Mouse (Mus musculus) hindbrain, embryonic 12.5 days (tissue): ENCODE data around the gene Map3k20. TPM values are rescaled to one million over a fixed set of nuclear protein-coding genes. Genes with fewer than 3 reads are reported as not detected.

Experiments used
- ATAC-seq: fragments of 200-750 bp; cut with Nextera tagmentation; 2 replicates; pipeline ENCODE4 v1.8.0; 2017; ENCODE audit warnings: moderate TSS enrichment; ENCODE audit not compliant: low FRiP score
- H3K27ac ChIP-seq: fragments of 300-500 bp; sonication (generic); 2 replicates; pipeline ENCODE4 v1.5.1; 2016; ENCODE audit warnings: mild to moderate bottlenecking
- H3K27me3 ChIP-seq: fragments of 300-500 bp; sonication (generic); 2 replicates; pipeline ENCODE4 v1.6.1; 2016; ENCODE audit warnings: mild to moderate bottlenecking
- H3K36me3 ChIP-seq: fragments of 300-500 bp; sonication (generic); 2 replicates; pipeline ENCODE4 v1.6.1; 2016; ENCODE audit warnings: mild to moderate bottlenecking
- H3K4me1 ChIP-seq: fragments of 300-500 bp; sonication (generic); 2 replicates; pipeline ENCODE4 v1.6.1; 2016
- H3K4me2 ChIP-seq: fragments of 300-500 bp; sonication (generic); replicated peaks from 2 replicates; pipeline ENCODE4 v1.6.1; 2016; ENCODE audit warnings: mild to moderate bottlenecking
- H3K4me3 ChIP-seq: fragments of 300-500 bp; sonication (generic); 2 replicates; pipeline ENCODE4 v1.5.1; 2016; ENCODE audit warnings: mild to moderate bottlenecking
- H3K9ac ChIP-seq: fragments of 300-500 bp; sonication (generic); 2 replicates; pipeline ENCODE4 v1.6.1; 2016; ENCODE audit warnings: mild to moderate bottlenecking, moderate library complexity
- H3K9me3 ChIP-seq: fragments of 300-500 bp; sonication (generic); replicated peaks from 2 replicates; pipeline ENCODE4 v1.6.1; 2016; ENCODE audit warnings: mild to moderate bottlenecking
- WGBS: fragments of 180-500 bp; shearing (Covaris S2); methylation state at CpG from one replicate; pipeline ENCODE4 v1.1.7; 2016; 5-methylcytosine and 5-hydroxymethylcytosine counted together
- polyA plus RNA-seq: library from polyadenylated mRNA; unstranded; fragments of >200 nt; fragmentation: Nextera tagmentation; extraction: Ambion mirVana; gene quantifications from 2 replicates; pipeline ENCODE4 v1.2.1, GENCODE M21; 2016

The Map3k20 gene
- polyA plus RNA-seq, 1 experiment from 2014 or later = 11.0 TPM

GRCm38 (mm10) chr2:72391721-72392120 is 106.3 kb downstream of the Map3k20 start:
- Histone ChIP-seq H3K27ac (no peak overlapping the region), H3K4me2 (no peak overlapping the region), H3K9ac (no peak overlapping the region), H3K36me3 (0 out of 2 replicates have a peak, but pooled peaks cover 4% of the 10 kb centered on the region), H3K4me1 (no peaks in the 10 kb centered on the region), H3K4me3 (no peak overlapping the region), H3K9me3 (0 out of 2 replicates have a peak, but pooled peaks cover 3% of the 10 kb centered on the region), H3K27me3 (no peaks in the 10 kb centered on the region)
- no peak for ATAC-seq
- WGBS = 96% methylated on average over 2 of the region's 2 CpGs

- Histone ChIP-seq H3K36me3 (0 out of 2 replicates have a peak, but pooled peaks cover 4% of the 10 kb centered on the region), H3K4me2 (no peak overlapping the region), H3K27me3 (no peaks in the 10 kb centered on the region), H3K9me3 (0 out of 2 replicates have a peak, but pooled peaks cover 3% of the 10 kb centered on the region), H3K27ac (no peak overlapping the region), H3K4me1 (no peaks in the 10 kb centered on the region), H3K4me3 (no peak overlapping the region), H3K9ac (no peak overlapping the region)
- WGBS = 79% methylated on average over 4 of the region's 4 CpGs
- no peak for ATAC-seq
Observed at GRCm38 (mm10) chr2:72392316-72392715, 106.9 kb downstream of the Map3k20 start.

- WGBS = 93% methylated on average over 6 of the region's 6 CpGs
- H3K27me3 ChIP-seq = no peaks in the 10 kb centered on the region
- ATAC-seq = no peak
- 0 out of 2 replicates have a peak, but pooled peaks cover 3% of the 10 kb centered on the region for H3K9me3 ChIP-seq
- no peak overlapping the region for H3K4me3 ChIP-seq
- no peak overlapping the region for H3K27ac ChIP-seq
- H3K9ac ChIP-seq = no peak overlapping the region
- no peak overlapping the region for H3K4me2 ChIP-seq
- H3K36me3 ChIP-seq = 0 out of 2 replicates have a peak, but pooled peaks cover 4% of the 10 kb centered on the region
- peaks cover 2% of the 10 kb centered on the region; the same call in 1 of the 2 replicates for H3K4me1 ChIP-seq
Observed at GRCm38 (mm10) chr2:72396934-72397333, 111.5 kb downstream of the Map3k20 start.

- Histone ChIP-seq H3K27me3 (no peaks in the 10 kb centered on the region), H3K9me3 (0 out of 2 replicates have a peak, but pooled peaks cover 3% of the 10 kb centered on the region), H3K27ac (no peak overlapping the region), H3K4me1 (peaks cover 2% of the 10 kb centered on the region; the same call in 1 of the 2 replicates), H3K36me3 (0 out of 2 replicates have a peak, but pooled peaks cover 4% of the 10 kb centered on the region), H3K4me2 (no peak overlapping the region), H3K4me3 (no peak overlapping the region), H3K9ac (no peak overlapping the region)
- ATAC-seq = no peak
- 26% methylated on average over 13 of the region's 13 CpGs for WGBS
Observed at GRCm38 (mm10) chr2:72398227-72398626, 112.8 kb downstream of the Map3k20 start.

GRCm38 (mm10) chr2:72399469-72400195 is 114.2 kb downstream of the Map3k20 start:
- WGBS = 80% methylated on average over 12 of the region's 12 CpGs

GRCm38 (mm10) chr2:72401290-72401689 is 115.9 kb downstream of the Map3k20 start:
- 84% methylated on average over 9 of the region's 9 CpGs for WGBS
- no peaks in the 10 kb centered on the region for H3K9me3 ChIP-seq

More at GRCm38 (mm10) chr2:72399469-72400195, 114.2 kb downstream of the Map3k20 start:
- H3K9me3 ChIP-seq = 0 out of 2 replicates have a peak, but pooled peaks cover 3% of the 10 kb centered on the region
- 0 out of 2 replicates have a peak, but pooled peaks cover 4% of the 10 kb centered on the region for H3K36me3 ChIP-seq
- peaks cover 2% of the 10 kb centered on the region; the same call in 1 of the 2 replicates for H3K4me1 ChIP-seq
- ATAC-seq = no peak
- no peak overlapping the region for H3K27ac ChIP-seq
- H3K4me3 ChIP-seq = no peak overlapping the region
- H3K9ac ChIP-seq = no peak overlapping the region
- H3K27me3 ChIP-seq = no peaks in the 10 kb centered on the region
- no peak overlapping the region for H3K4me2 ChIP-seq

GRCm38 (mm10) chr2:72405621-72406555 is 120.5 kb downstream of the Map3k20 start:
- 88% methylated on average over 12 of the region's 12 CpGs for WGBS
- ATAC-seq = no peak

More at GRCm38 (mm10) chr2:72401290-72401689, 115.9 kb downstream of the Map3k20 start:
- Histone ChIP-seq H3K27ac (no peak overlapping the region), H3K27me3 (no peaks in the 10 kb centered on the region), H3K4me3 (no peak overlapping the region), H3K4me1 (peaks cover 2% of the 10 kb centered on the region; the same call in 1 of the 2 replicates), H3K9ac (no peak overlapping the region), H3K36me3 (no peaks in the 10 kb centered on the region), H3K4me2 (no peak overlapping the region)
- ATAC-seq = no peak

GRCm38 (mm10) chr2:72406701-72407100 is 121.3 kb downstream of the Map3k20 start:
- WGBS = 77% methylated on average over 10 of the region's 10 CpGs
- no peak for ATAC-seq

More at GRCm38 (mm10) chr2:72405621-72406555, 120.5 kb downstream of the Map3k20 start:
- Histone ChIP-seq H3K9ac (no peak overlapping the region), H3K4me1 (peaks cover 3% of the 10 kb centered on the region; the same call in 1 of the 2 replicates), H3K36me3 (no peaks in the 10 kb centered on the region), H3K4me2 (no peak overlapping the region), H3K27ac (no peak overlapping the region), H3K9me3 (no peaks in the 10 kb centered on the region), H3K27me3 (no peaks in the 10 kb centered on the region), H3K4me3 (no peak overlapping the region)

GRCm38 (mm10) chr2:72407341-72408092 is 122.1 kb downstream of the Map3k20 start:
- Histone ChIP-seq H3K9ac (no peak overlapping the region), H3K27me3 (no peaks in the 10 kb centered on the region), H3K4me3 (no peak overlapping the region), H3K36me3 (no peaks in the 10 kb centered on the region), H3K4me2 (no peak overlapping the region), H3K4me1 (peaks cover 3% of the 10 kb centered on the region; the same call in 1 of the 2 replicates), H3K27ac (no peak overlapping the region), H3K9me3 (no peaks in the 10 kb centered on the region)
- ATAC-seq = no peak
- 65% methylated on average over 17 of the region's 17 CpGs for WGBS

More at GRCm38 (mm10) chr2:72406701-72407100, 121.3 kb downstream of the Map3k20 start:
- peaks cover 3% of the 10 kb centered on the region; the same call in 1 of the 2 replicates for H3K4me1 ChIP-seq
- no peak overlapping the region for H3K27ac ChIP-seq
- no peaks in the 10 kb centered on the region for H3K9me3 ChIP-seq
- no peak overlapping the region for H3K4me2 ChIP-seq
- no peaks in the 10 kb centered on the region for H3K36me3 ChIP-seq
- no peaks in the 10 kb centered on the region for H3K27me3 ChIP-seq
- no peak overlapping the region for H3K4me3 ChIP-seq
- no peak overlapping the region for H3K9ac ChIP-seq

GRCm38 (mm10) chr2:72409968-72410367 is 124.5 kb downstream of the Map3k20 start:
- no peak overlapping the region for H3K27ac ChIP-seq
- H3K4me3 ChIP-seq = no peak overlapping the region
- H3K4me1 ChIP-seq = peaks cover 3% of the 10 kb centered on the region
- no peaks in the 10 kb centered on the region for H3K36me3 ChIP-seq
- no peaks in the 10 kb centered on the region for H3K9me3 ChIP-seq
- H3K27me3 ChIP-seq = no peaks in the 10 kb centered on the region
- no peak overlapping the region for H3K9ac ChIP-seq
- WGBS = 85% methylated on average over 10 of the region's 10 CpGs
- no peak for ATAC-seq
- H3K4me2 ChIP-seq = no peak overlapping the region

GRCm38 (mm10) chr2:72412266-72412665 is 126.8 kb downstream of the Map3k20 start:
- no peak overlapping the region for H3K4me3 ChIP-seq
- 93% methylated on average over 4 of the region's 4 CpGs for WGBS
- no peak for ATAC-seq
- H3K9me3 ChIP-seq = no peaks in the 10 kb centered on the region
- no peaks in the 10 kb centered on the region for H3K36me3 ChIP-seq
- H3K4me2 ChIP-seq = no peak overlapping the region
- no peak overlapping the region for H3K9ac ChIP-seq
- peaks cover 3% of the 10 kb centered on the region for H3K4me1 ChIP-seq
- no peak overlapping the region for H3K27ac ChIP-seq
- H3K27me3 ChIP-seq = no peaks in the 10 kb centered on the region
